Mouse (Mus musculus) heart, embryonic 16.5 days (tissue): ENCODE measurements around the gene Gabarap. TPM values are rescaled to one million over a fixed set of nuclear protein-coding genes. Genes with fewer than 3 reads are reported as not detected.

ENCODE experiments used
- ATAC-seq: fragments of 200-750 bp; cut with Nextera tagmentation; replicated peaks from 2 replicates; pipeline ENCODE4 v1.8.0; 2017; ENCODE audit warnings: moderate number of reproducible peaks; ENCODE audit not compliant: insufficient read depth, low FRiP score; ENCODE audit errors: extremely low read depth
- H3K27ac ChIP-seq: fragments of 300-500 bp; sonication (generic); 2 replicates; pipeline ENCODE4 v1.5.1; 2014; ENCODE audit warnings: mild to moderate bottlenecking, low read length, control low read depth, moderate library complexity
- H3K27me3 ChIP-seq: fragments of 300-500 bp; sonication (generic); 2 replicates; pipeline ENCODE4 v1.6.1; 2014; ENCODE audit warnings: low read length, mixed read lengths; ENCODE audit not compliant: control insufficient read depth, insufficient read depth
- H3K36me3 ChIP-seq: fragments of 300-500 bp; sonication (generic); 2 replicates; pipeline ENCODE4 v1.6.1; 2014; ENCODE audit not compliant: control insufficient read depth, insufficient read depth
- H3K4me1 ChIP-seq: fragments of 300-500 bp; sonication (generic); 2 replicates; pipeline ENCODE4 v1.6.1; 2014; ENCODE audit warnings: low read length, mixed read lengths; ENCODE audit not compliant: control insufficient read depth, insufficient read depth
- H3K4me2 ChIP-seq: fragments of 300-500 bp; sonication (generic); 2 replicates; pipeline ENCODE4 v1.6.1; 2014; ENCODE audit warnings: low read depth, mild to moderate bottlenecking, control low read depth, low read length
- H3K4me3 ChIP-seq: fragments of 300-500 bp; sonication (generic); 2 replicates; pipeline ENCODE4 v1.5.1; 2014; ENCODE audit warnings: mild to moderate bottlenecking, control low read depth, low read length
- H3K9ac ChIP-seq: fragments of 300-500 bp; sonication (generic); 2 replicates; pipeline ENCODE4 v1.6.1; 2014; ENCODE audit warnings: low read length, control low read depth
- H3K9me3 ChIP-seq: fragments of 300-500 bp; sonication (generic); replicated peaks from 2 replicates; pipeline ENCODE4 v1.6.1; 2016; ENCODE audit warnings: low read length; ENCODE audit not compliant: control insufficient read depth
- WGBS: fragments of 180-500 bp; shearing (Covaris S2); extraction: QIAGEN DNeasy Blood & Tissue Kit; methylation state at CpG from one replicate; pipeline ENCODE4 v1.1.7; 2014; 5-methylcytosine and 5-hydroxymethylcytosine counted together
- polyA plus RNA-seq: library from polyadenylated mRNA; unstranded; fragments of >200 nt; fragmentation: Nextera tagmentation; extraction: Ambion mirVana; gene quantifications from 2 replicates; pipeline ENCODE4 v1.2.1, GENCODE M21; 2015

Gabarap gene
- 421 and 428 TPM in 2 replicates for polyA plus RNA-seq

DNA sequence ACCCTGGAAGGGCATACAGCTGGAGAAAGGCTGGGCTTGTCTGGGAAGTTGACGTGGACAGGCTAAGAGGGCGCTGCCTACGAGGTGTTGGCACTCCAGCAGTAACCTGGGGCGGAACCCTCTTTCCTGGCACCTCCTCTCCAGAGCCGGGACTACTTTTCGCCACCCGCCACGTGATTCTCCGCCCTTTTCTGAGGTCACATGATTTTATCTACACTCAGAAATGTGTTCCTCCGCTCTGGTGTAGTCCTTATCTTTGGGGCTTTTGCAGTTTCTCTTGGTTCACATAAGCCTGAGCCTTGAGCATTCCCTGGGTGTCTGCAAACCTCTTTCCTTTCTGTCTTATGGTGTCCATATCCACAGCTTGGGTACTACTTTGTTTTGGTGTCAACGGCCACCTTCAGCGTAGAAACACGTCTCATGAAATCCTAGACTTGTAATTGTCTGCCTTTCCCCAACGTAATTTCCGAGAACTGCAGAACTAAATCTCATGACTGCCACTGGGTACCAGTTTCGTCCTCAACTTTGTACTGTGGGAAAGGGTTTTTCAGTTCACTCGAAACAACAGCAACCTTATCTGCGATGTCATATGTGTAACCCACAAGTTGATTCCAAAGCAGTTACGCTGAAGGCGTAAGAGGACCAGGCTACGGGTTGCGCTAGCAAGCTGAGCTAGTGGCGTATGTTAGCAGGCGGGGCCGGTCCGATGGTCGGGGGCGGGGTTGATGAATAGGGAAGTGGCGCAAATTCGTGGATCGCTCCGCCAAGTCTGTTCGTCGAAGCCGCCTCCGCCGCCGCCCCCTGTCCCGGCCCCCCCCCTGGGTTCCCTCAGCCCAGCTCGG lies at the start of gene Gabarap:
Gene Gabarap, plus strand, starts transcription at position 294 of the 842 bp plus-strand sequence.
- peak; percentile 70 for ATAC-seq
- peaks cover 47% of the 10 kb centered on the region for H3K36me3 ChIP-seq
- peak within 1 kb of the TSS; percentile 96 for H3K4me3 ChIP-seq
- H3K4me2 ChIP-seq = peak within 1 kb of the TSS; percentile 93
- WGBS = under 1% methylated on average over 40 of the region's 40 CpGs
- H3K4me1 ChIP-seq = peaks cover 19% of the 10 kb centered on the region
- peak within 1 kb of the TSS; percentile 99 for H3K27ac ChIP-seq
- peak within 1 kb of the TSS; percentile 96 for H3K9ac ChIP-seq
- H3K9me3 ChIP-seq = no peaks in the 10 kb centered on the region
- H3K27me3 ChIP-seq = no peaks in the 10 kb centered on the region

DNA sequence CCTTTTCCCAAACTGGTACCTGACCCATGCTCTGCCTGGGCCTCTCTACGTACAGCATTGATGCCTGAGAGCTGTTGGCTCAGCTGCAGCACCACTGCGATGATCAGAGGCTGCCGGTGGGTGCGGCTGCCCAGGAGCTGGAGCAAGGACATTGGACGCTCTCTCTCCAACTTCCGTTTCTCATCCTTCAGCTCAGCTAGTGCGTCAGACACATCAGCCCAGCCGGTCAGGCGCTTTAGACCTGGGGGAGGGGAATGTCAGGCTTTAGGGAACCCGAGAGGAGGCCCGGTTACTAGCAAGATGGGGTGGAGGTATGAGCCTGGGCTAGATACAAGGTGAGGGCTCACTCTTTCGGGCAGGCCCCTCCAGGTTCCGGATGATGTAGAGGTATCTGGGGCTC lies 45.7 kb upstream of the Gabarap start:
- H3K4me2 ChIP-seq = no peak overlapping the region
- 71% methylated on average over 13 of the region's 13 CpGs for WGBS
- ATAC-seq = no peak

DNA sequence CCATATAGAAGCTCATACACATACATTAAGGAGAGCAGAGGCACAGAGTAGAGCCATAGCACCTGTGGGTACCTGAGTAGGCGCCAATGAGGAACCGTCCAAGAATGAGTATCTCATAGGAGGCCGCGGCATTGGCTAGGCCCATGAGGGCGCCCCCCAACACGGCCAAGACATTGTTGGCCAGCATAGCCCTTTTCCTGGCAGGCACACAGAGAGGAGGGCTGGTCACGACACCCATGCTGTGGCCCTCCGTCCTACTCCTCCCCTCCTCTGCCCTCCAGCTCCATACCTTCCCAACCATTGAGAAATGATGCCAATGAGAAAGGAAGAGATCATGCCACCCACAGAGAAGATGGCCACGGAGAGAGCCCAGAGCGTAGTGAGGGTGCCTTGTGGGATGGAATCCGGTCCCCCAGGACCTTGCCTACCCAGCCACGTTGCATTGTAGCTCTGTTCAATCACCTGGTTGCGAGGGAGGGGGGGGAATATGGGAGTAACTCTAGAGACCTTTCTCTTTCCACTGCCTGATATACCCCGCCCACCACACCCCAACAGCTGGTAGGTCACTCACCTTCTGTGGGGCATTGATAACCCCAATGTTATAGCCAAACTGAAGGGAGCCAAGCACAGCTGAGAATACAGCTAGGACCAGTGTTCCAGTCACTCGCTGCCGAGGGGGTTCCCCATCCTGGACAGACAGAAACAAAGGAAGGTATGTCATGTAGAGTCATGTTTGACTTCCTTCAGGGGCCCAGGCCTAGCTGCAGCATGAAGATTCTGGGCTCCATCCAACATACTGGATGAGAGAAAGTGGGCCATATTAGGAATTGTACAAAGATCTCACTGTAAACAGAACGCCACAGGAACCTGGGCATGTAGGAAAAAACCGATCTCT lies 44.7 kb upstream of the Gabarap start:
- Histone ChIP-seq H3K9ac (peak overlapping the region; percentile 70), H3K4me3 (peak overlapping the region; percentile 62), H3K4me1 (peaks cover 9% of the 10 kb centered on the region), H3K27me3 (no peaks in the 10 kb centered on the region), H3K4me2 (peak overlapping the region; percentile 66), H3K36me3 (peaks cover 20% of the 10 kb centered on the region), H3K27ac (peak overlapping the region; percentile 97), H3K9me3 (no peaks in the 10 kb centered on the region)
- 86% methylated on average over 18 of the region's 18 CpGs for WGBS
- no peak for ATAC-seq

More for the DNA sequence above, 45.7 kb upstream of the Gabarap start:
- Histone ChIP-seq H3K4me1 (peaks cover 9% of the 10 kb centered on the region), H3K27ac (no peak overlapping the region), H3K9ac (no peak overlapping the region), H3K36me3 (peaks cover 20% of the 10 kb centered on the region), H3K4me3 (no peak overlapping the region), H3K9me3 (no peaks in the 10 kb centered on the region), H3K27me3 (no peaks in the 10 kb centered on the region)

DNA sequence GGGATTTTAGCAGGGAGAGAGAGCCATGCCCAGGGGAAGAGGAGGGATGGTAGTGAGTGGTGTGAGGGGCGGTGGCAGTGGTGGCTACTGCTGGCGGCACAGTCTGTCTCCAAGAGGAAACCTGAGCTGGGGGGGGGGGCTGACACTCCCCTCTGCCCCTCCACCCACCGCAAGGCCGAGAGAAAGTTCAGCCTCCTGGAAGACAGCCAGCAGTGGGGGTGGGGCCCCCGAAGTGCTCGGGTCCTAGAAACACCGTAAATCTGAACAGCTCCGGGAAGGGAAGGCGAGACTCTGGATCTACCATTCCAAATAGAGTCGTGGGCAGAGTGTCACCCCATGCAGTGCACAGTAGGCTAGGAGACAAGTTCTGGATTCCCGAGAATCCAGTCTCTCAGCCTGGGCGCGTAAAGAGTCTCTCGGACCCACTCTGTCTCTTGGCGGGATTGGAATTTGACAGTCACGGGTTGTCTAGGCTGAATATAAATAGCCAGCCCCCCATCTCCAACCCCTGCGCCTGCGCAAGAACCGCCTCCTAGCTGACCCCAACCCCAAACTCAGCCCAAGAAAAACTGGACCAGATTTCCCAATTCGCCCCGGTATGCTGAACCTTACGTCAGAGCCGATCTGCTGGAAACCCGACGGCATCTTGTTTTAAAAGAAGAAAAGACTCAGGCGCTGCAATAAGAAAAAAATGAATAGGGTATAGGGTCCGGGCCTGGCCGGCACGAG lies 43.4 kb upstream of the Gabarap start:
- H3K4me3 ChIP-seq = peak overlapping the region; percentile 62
- peak; percentile 82 for ATAC-seq

DNA sequence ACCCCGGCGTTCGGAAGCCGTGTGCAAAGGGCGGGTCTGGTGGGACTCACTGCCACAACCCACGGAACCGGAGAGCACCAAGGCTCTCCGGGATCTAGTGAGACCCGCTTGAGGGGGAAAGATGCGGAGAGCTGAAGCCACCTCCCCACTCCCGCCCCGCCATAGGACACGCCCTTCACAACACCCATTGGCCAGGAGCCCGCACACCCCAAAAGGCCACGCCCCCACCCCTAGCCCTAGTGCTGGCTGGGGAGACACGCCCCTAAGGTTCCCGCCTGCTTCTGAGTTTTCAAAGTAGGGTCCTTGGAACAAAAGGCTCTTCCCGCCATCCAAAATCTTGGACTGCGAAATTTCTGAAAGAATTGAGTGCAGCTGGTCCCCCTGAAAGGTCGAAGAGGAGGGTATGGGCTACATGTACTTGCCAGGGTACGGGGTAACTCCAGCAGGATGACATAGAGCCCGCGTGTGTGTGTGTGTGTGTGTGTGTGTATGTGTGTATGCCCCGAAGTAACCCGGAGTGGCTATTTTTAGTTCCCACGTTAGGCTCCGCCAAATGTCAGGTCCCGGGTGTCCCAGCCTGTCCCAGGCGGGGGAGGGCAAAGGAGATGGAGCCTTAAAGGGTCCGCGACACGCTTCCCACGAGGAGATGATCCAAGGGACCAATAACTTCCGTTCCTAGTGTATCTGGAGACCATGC lies 42.7 kb upstream of the Gabarap start, which contains the start of gene Slc2a4:
Gene Slc2a4, minus strand, starts transcription at position 123 of the 697 bp plus-strand sequence.
- H3K4me2 ChIP-seq = peak within 1 kb of the TSS; percentile 66
- H3K4me3 ChIP-seq = peak within 1 kb of the TSS; percentile 62
- ATAC-seq = peak; percentile 94
- WGBS = under 1% methylated on average over 34 of the region's 34 CpGs
- H3K9me3 ChIP-seq = no peaks in the 10 kb centered on the region
- H3K9ac ChIP-seq = peak within 1 kb of the TSS; percentile 70
- peak within 1 kb of the TSS; percentile 97 for H3K27ac ChIP-seq
- no peaks in the 10 kb centered on the region for H3K27me3 ChIP-seq
- peaks cover 18% of the 10 kb centered on the region for H3K36me3 ChIP-seq
- peaks cover 9% of the 10 kb centered on the region for H3K4me1 ChIP-seq

More for the DNA sequence above, 43.4 kb upstream of the Gabarap start:
- Histone ChIP-seq H3K4me1 (peaks cover 9% of the 10 kb centered on the region), H3K27ac (peak overlapping the region; percentile 97), H3K9ac (peak overlapping the region; percentile 70), H3K4me2 (peak overlapping the region; percentile 66), H3K36me3 (peaks cover 20% of the 10 kb centered on the region), H3K27me3 (no peaks in the 10 kb centered on the region), H3K9me3 (no peaks in the 10 kb centered on the region)
- 6% methylated on average over 29 of the region's 29 CpGs for WGBS

DNA sequence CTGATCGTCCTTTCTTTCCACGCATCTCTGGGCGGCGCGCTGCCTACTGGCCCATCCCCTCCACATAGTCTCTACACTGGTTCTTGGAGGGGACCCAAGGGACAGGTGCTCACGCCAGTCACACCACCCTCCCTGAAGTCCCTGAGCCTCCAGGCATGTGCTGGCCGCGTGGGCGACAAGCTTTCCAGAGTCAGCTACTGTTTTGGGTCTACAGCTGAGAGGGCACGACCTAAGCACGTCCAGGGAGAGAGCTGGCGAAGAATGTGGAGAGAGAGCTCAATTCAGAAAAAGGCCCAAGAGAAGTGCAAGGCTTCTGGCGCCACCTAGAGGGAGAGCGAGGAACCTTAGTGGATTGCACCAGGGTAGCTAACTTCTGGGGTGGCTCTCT lies 42.2 kb upstream of the Gabarap start:
- Histone ChIP-seq H3K27ac (peak overlapping the region; percentile 97), H3K9ac (peak overlapping the region; percentile 67), H3K36me3 (peaks cover 16% of the 10 kb centered on the region), H3K4me3 (peak overlapping the region; percentile 62), H3K9me3 (no peaks in the 10 kb centered on the region), H3K4me2 (peak overlapping the region; percentile 66), H3K27me3 (no peaks in the 10 kb centered on the region), H3K4me1 (peaks cover 14% of the 10 kb centered on the region)
- 0% methylated on average over 14 of the region's 14 CpGs for WGBS
- peak; percentile 35 for ATAC-seq

DNA sequence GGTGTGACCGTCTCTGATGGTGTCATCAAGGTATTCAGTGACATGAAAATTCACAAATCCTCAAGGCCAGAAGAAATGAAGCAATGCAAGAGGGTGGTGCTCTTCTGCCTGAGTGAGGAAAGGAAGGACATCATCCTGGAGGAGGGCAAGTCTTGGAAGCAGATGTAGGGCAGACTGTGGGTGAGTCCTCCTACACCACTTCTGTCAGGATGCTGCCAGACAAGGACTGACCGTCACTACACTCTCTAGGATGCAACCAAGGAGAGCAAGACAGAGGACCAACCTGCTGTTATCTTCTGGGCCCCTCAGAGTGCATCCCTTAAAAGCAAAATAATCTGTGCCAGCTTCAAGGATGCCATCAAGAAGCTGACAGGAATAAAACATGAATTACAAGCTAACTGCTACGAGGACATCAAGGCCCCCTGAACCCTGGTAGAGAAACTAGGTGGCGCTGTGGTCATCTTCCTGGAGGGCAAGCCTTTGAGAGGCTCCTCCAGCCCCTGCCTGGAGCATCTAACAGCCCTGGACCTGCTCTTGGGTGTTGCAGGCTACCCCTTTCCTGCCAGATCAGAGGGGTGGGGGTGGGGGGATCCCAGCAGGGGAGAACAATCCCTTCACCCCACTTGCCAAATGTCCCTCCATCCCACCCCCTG lies 40.0 kb upstream of the Gabarap start:
- no peaks in the 10 kb centered on the region for H3K9me3 ChIP-seq
- H3K4me2 ChIP-seq = no peak overlapping the region
- H3K36me3 ChIP-seq = no peaks in the 10 kb centered on the region
- 37% methylated on average over 4 of the region's 4 CpGs for WGBS
- ATAC-seq = no peak
- H3K9ac ChIP-seq = no peak overlapping the region
- H3K27me3 ChIP-seq = no peaks in the 10 kb centered on the region
- H3K4me3 ChIP-seq = no peak overlapping the region
- H3K4me1 ChIP-seq = peaks cover 14% of the 10 kb centered on the region
- no peak overlapping the region for H3K27ac ChIP-seq

DNA sequence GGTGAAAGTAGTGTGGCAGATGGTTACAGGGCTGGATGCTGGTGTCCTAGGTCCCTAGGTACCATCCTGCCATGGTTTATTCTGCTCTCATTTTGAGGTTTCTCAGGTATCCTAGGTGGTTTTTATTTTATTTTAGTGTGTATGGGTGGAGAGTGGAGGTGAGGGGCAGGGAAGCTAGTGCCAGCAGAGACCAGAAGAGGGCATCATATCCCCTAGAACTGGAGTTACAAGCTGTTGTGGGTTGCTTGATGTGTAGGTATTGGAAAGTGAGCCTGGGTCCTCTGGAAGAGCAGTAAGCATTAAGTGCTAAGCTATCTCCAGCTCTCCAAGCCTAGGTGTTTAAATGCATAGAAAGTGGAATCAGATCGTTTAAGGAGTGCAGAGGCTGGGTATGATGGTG lies 38.7 kb upstream of the Gabarap start:
- no peak for ATAC-seq
- 58% methylated on average over 1 of the region's 1 CpGs for WGBS
- no peak overlapping the region for H3K4me2 ChIP-seq
- H3K27me3 ChIP-seq = no peaks in the 10 kb centered on the region
- H3K27ac ChIP-seq = no peak overlapping the region
- H3K9me3 ChIP-seq = no peaks in the 10 kb centered on the region
- peaks cover 9% of the 10 kb centered on the region for H3K4me1 ChIP-seq
- H3K9ac ChIP-seq = no peak overlapping the region
- no peak overlapping the region for H3K4me3 ChIP-seq
- no peaks in the 10 kb centered on the region for H3K36me3 ChIP-seq
